Mouse (Mus musculus) megakaryocyte, embryonic 14.5 days (primary cell): ENCODE measurements around the gene Thpo.

Source experiments
- FLI1 ChIP-seq: IDR thresholded peaks from 2 replicates; pipeline ENCODE4 v1.6.1; 2012; ENCODE audit warnings: low read length, inconsistent platforms, mixed read lengths
- GATA1 ChIP-seq: IDR thresholded peaks from 3 replicates; pipeline ENCODE4 v1.6.1; 2012; ENCODE audit warnings: mixed read lengths, low read length, inconsistent platforms, borderline replicate concordance

GRCm38 (mm10) chr16:20710370-20710769, 23.9 kb downstream of the Thpo start:
- no peak for TF ChIP-seq GATA1
- no peak for TF ChIP-seq FLI1
